Mouse (Mus musculus) kidney, postnatal 10 days (tissue): ENCODE measurements around the gene Eppin.
"Not testable (repeated sequence)": the region's sequence is repeated elsewhere in the genome, so short reads cannot be mapped to it uniquely, and the experiment has no call there.

ENCODE experiments used
- DNase-seq: peaks from one replicate; pipeline ENCODE4 v3.0.0; 2021; ENCODE audit warnings: mixed read lengths

The Eppin gene

GRCm38 (mm10) chr2:164593494-164593893 is at the start of gene Eppin:
Eppin (minus strand) TSS chr2:164593594.
- DNase-seq: no peak

GRCm38 (mm10) chr2:164641881-164642673 is 48.7 kb upstream of the Eppin start:
- peak; percentile 43 for DNase-seq

GRCm38 (mm10) chr2:164641129-164641528 is 47.7 kb upstream of the Eppin start:
- peak; percentile 14 for DNase-seq

- no peak for DNase-seq
These were observed 45.3 kb upstream of the Eppin start, which contains the start of gene Wfdc16 for GRCm38 (mm10) chr2:164638696-164639095. Wfdc16 (minus strand) TSS chr2:164638796.

GRCm38 (mm10) chr2:164635266-164635665 is 41.9 kb upstream of the Eppin start:
- no peak for DNase-seq

- no peak for DNase-seq
These were observed 28.4 kb upstream of the Eppin start for GRCm38 (mm10) chr2:164621775-164622174.

- DNase-seq: no peak
These were observed 25.7 kb upstream of the Eppin start for GRCm38 (mm10) chr2:164619050-164619449.

- no peak for DNase-seq
These were observed 22.0 kb upstream of the Eppin start for GRCm38 (mm10) chr2:164615386-164615785.

- peak; percentile 73 for DNase-seq
These were observed 20.1 kb upstream of the Eppin start, which contains the start of the genes Wfdc6b and Wfdc8 for GRCm38 (mm10) chr2:164613471-164613870. Wfdc6b (plus strand) TSS chr2:164613522. Wfdc8 (minus strand) TSS chr2:164613626.

GRCm38 (mm10) chr2:164608781-164609180 is 15.4 kb upstream of the Eppin start:
- peak; percentile 21 for DNase-seq

- no peak for DNase-seq
These were observed 11.0 kb upstream of the Eppin start for GRCm38 (mm10) chr2:164604411-164604810.

GRCm38 (mm10) chr2:164603482-164603881 is 10.1 kb upstream of the Eppin start:
- no peak for DNase-seq

- DNase-seq: no peak
These were observed 6.8 kb upstream of the Eppin start for GRCm38 (mm10) chr2:164600179-164600578.

- peak; percentile 46 for DNase-seq
These were observed 1.4 kb downstream of the Eppin start for GRCm38 (mm10) chr2:164592014-164592413.

- peak; percentile 46 for DNase-seq
These were observed 8.2 kb downstream of the Eppin start, which contains the start of gene Wfdc6a for GRCm38 (mm10) chr2:164585025-164585725. Wfdc6a (minus strand) TSS chr2:164585447.

GRCm38 (mm10) chr2:164573359-164573758 is 20.0 kb downstream of the Eppin start, which contains the start of gene Spint3:
Spint3 (minus strand) TSS chr2:164573459.
- not testable (repeated sequence) for DNase-seq

GRCm38 (mm10) chr2:164567460-164567859 is 25.9 kb downstream of the Eppin start:
- no peak for DNase-seq

- no peak for DNase-seq
These were observed 26.4 kb downstream of the Eppin start for GRCm38 (mm10) chr2:164566997-164567396.

GRCm38 (mm10) chr2:164564346-164564745 is 29.0 kb downstream of the Eppin start:
- no peak for DNase-seq

- peak; percentile 64 for DNase-seq
These were observed 29.9 kb downstream of the Eppin start for GRCm38 (mm10) chr2:164563339-164564038.

GRCm38 (mm10) chr2:164562391-164563188 is 30.8 kb downstream of the Eppin start, which contains the start of gene Wfdc2:
Wfdc2 (plus strand) TSS chr2:164562413.
- peak; percentile 70 for DNase-seq

GRCm38 (mm10) chr2:164560106-164560505 is 33.3 kb downstream of the Eppin start:
- no peak for DNase-seq
